Mouse (Mus musculus): ENCODE data around the gene Rimbp2. TPM values are rescaled to one million over a fixed set of nuclear protein-coding genes. Genes with fewer than 3 reads are reported as not detected.
A peak's percentile ranks its signal among the peaks of the same experiment; 100 is the strongest.
"Not testable (repeated sequence)": the region's sequence is repeated elsewhere in the genome, so short reads cannot be mapped to it uniquely, and the experiment has no call there.

Rimbp2 gene
- polyA plus RNA-seq, 1 experiment from 2014 or later = 5.1 TPM

DNA sequence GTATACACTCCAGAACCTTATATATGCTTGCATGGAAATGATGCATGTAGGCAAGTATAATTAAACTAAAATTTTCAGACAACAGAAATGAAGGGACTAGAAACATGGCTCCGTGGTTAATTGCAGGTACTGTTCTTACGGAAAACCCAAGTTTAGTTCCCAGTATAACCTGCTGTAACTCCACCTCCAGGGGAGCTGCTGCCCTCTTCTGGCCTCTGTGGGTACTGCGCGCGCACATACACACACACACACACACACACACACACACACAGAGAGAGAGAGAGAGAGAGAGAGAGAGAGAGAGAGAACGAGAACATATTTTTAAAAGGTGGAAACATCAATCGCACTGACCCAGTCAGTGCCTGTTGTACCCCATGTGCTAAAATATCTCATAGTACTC lies 25.7 kb upstream of the Rimbp2 start:
- no peaks in the 10 kb centered on the region for H3K9me3 ChIP-seq (ENCODE audit: control insufficient read depth, low read length)
- H3K4me1 ChIP-seq (ENCODE audit: control insufficient read depth, insufficient read depth, low read length) = no peaks in the 10 kb centered on the region
- no peak overlapping the region for H3K4me2 ChIP-seq (ENCODE audit: low read length)
- H3K27ac ChIP-seq (replicated peaks; ENCODE audit: low read depth, low read length) = no peak overlapping the region
- DNase-seq (no peak), ATAC-seq (ENCODE audit: low FRiP score, low TSS enrichment) (no peak)
- no peaks in the 10 kb centered on the region for H3K27me3 ChIP-seq (ENCODE audit: control insufficient read depth, insufficient read depth, low read length)
- 98% methylated on average over 7 of the region's 7 CpGs for WGBS
- H3K4me3 ChIP-seq (replicated peaks; ENCODE audit: low read depth, low read length) = no peak overlapping the region
- no peak overlapping the region for H3K9ac ChIP-seq (replicated peaks; ENCODE audit: low read length)
- no peaks in the 10 kb centered on the region for H3K36me3 ChIP-seq (ENCODE audit: control insufficient read depth, insufficient read depth, low read length)

DNA sequence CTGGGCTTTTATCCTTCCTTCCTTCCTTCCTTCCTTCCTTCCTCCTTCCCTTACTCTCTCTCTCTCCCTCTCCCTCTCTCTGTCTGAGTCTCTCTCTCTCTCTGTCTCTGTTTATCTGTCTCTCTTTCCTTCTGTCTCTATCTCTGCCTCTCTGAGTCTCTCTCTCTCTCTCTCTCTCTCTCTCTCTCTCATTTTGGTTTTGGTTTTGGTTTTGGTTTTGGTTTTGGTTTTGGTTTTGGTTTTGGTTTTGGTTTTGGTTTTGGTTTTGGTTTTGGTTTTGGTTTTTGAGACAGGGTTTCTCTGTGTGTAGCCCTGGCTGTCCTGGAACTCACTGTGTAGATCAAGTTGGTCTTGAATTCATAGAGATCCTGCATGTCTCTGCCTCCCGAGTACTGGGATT lies 24.2 kb upstream of the Rimbp2 start:
- H3K27ac ChIP-seq (replicated peaks; ENCODE audit: low read depth, low read length); DNase-seq; H3K4me1 ChIP-seq (ENCODE audit: control insufficient read depth, insufficient read depth, low read length); H3K4me3 ChIP-seq (replicated peaks; ENCODE audit: low read depth, low read length); ATAC-seq (ENCODE audit: low FRiP score, low TSS enrichment); H3K9me3 ChIP-seq (ENCODE audit: control insufficient read depth, low read length); H3K9ac ChIP-seq (replicated peaks; ENCODE audit: low read length); H3K27me3 ChIP-seq (ENCODE audit: control insufficient read depth, insufficient read depth, low read length); H3K4me2 ChIP-seq (ENCODE audit: low read length); H3K36me3 ChIP-seq (ENCODE audit: control insufficient read depth, insufficient read depth, low read length): not testable (repeated sequence)
- 85% methylated on average over 1 of the region's 1 CpGs for WGBS

- no peaks in the 10 kb centered on the region for H3K27me3 ChIP-seq (ENCODE audit: control insufficient read depth, insufficient read depth, low read length)
- no peaks in the 10 kb centered on the region for H3K4me1 ChIP-seq (ENCODE audit: control insufficient read depth, insufficient read depth, low read length)
- WGBS = 11% methylated on average over 4 of the region's 4 CpGs
- H3K9me3 ChIP-seq (ENCODE audit: control insufficient read depth, low read length) = no peaks in the 10 kb centered on the region
- no peak overlapping the region for H3K9ac ChIP-seq (replicated peaks; ENCODE audit: low read length)
- no peak overlapping the region for H3K4me2 ChIP-seq (ENCODE audit: low read length)
- no peak overlapping the region for H3K27ac ChIP-seq (replicated peaks; ENCODE audit: low read depth, low read length)
- ATAC-seq (ENCODE audit: low FRiP score, low TSS enrichment) (no peak), DNase-seq (peak; percentile 62)
- H3K4me3 ChIP-seq (replicated peaks; ENCODE audit: low read depth, low read length) = no peak overlapping the region
- H3K36me3 ChIP-seq (ENCODE audit: control insufficient read depth, insufficient read depth, low read length) = no peaks in the 10 kb centered on the region
Observed at GRCm38 (mm10) chr5:128976266-128976665, 23.0 kb upstream of the Rimbp2 start.

DNA sequence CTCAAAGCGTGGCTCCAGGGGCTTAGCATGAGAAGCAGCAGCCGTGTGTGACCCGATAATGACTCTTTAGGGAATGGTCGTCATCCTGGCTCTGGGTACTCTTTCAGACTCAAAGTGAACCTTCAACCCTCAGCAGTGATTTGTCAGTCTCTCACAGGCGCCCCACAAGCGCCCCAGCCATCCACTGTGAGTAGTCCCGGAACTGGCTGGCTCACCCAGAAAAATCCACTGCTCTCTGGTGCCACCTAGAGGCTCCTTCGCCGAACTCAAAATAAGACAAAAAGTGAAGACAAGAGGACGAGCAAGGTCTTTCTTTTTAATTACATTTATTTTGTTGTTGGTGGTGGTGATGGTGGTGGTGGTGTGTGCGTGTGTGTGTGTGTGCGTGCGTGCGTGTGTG lies 18.0 kb upstream of the Rimbp2 start:
- Histone ChIP-seq H3K36me3 (ENCODE audit: control insufficient read depth, insufficient read depth, low read length) (no peaks in the 10 kb centered on the region), H3K27me3 (ENCODE audit: control insufficient read depth, insufficient read depth, low read length) (no peaks in the 10 kb centered on the region), H3K4me2 (ENCODE audit: low read length) (0 out of 2 replicates have a peak overlapping the region, but pooled peaks have one; percentile 6), H3K27ac (replicated peaks; ENCODE audit: low read depth, low read length) (0 out of 2 replicates have a peak overlapping the region, but pooled peaks have one; percentile 42), H3K4me1 (ENCODE audit: control insufficient read depth, insufficient read depth, low read length) (no peaks in the 10 kb centered on the region), H3K9me3 (ENCODE audit: control insufficient read depth, low read length) (no peaks in the 10 kb centered on the region), H3K9ac (replicated peaks; ENCODE audit: low read length) (no peak overlapping the region), H3K4me3 (replicated peaks; ENCODE audit: low read depth, low read length) (no peak overlapping the region)
- no peak for ATAC-seq (ENCODE audit: low FRiP score, low TSS enrichment)
- 19% methylated on average over 14 of the region's 14 CpGs for WGBS
- peak; percentile 92 for DNase-seq

- 0 out of 2 replicates have a peak overlapping the region, but pooled peaks have one; percentile 42 for H3K27ac ChIP-seq (replicated peaks; ENCODE audit: low read depth, low read length)
- 72% methylated on average over 10 of the region's 10 CpGs for WGBS
- H3K4me2 ChIP-seq (ENCODE audit: low read length) = 0 out of 2 replicates have a peak overlapping the region, but pooled peaks have one; percentile 6
- DNase-seq (no peak), ATAC-seq (ENCODE audit: low FRiP score, low TSS enrichment) (no peak)
- H3K9me3 ChIP-seq (ENCODE audit: control insufficient read depth, low read length) = no peaks in the 10 kb centered on the region
- H3K27me3 ChIP-seq (ENCODE audit: control insufficient read depth, insufficient read depth, low read length) = no peaks in the 10 kb centered on the region
- H3K36me3 ChIP-seq (ENCODE audit: control insufficient read depth, insufficient read depth, low read length) = no peaks in the 10 kb centered on the region
- no peak overlapping the region for H3K9ac ChIP-seq (replicated peaks; ENCODE audit: low read length)
- no peaks in the 10 kb centered on the region for H3K4me1 ChIP-seq (ENCODE audit: control insufficient read depth, insufficient read depth, low read length)
- H3K4me3 ChIP-seq (replicated peaks; ENCODE audit: low read depth, low read length) = no peak overlapping the region
Observed at GRCm38 (mm10) chr5:128970878-128971277, 17.6 kb upstream of the Rimbp2 start.

DNA sequence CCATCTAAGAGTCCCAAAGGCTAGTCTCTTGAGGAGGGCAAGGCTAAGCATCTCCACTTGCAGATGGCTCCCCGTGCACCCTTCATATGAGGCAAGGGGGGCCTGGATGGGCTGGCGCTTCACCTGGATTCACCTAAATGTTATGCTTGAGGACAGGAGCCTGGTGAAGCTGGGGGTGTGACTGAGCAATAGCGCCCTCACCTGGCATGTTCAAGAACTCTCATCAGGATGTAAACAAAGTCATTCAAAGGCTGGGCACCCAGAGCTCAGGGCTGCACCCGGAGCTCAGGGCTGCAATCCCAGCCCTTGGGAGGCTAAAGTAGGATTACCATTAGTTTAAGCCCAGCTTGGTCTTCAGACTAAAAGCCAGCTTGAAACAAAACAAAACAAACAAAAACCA lies 11.1 kb upstream of the Rimbp2 start:
- Histone ChIP-seq H3K9me3 (ENCODE audit: control insufficient read depth, low read length) (no peaks in the 10 kb centered on the region), H3K4me1 (ENCODE audit: control insufficient read depth, insufficient read depth, low read length) (no peaks in the 10 kb centered on the region), H3K27me3 (ENCODE audit: control insufficient read depth, insufficient read depth, low read length) (no peaks in the 10 kb centered on the region), H3K4me3 (replicated peaks; ENCODE audit: low read depth, low read length) (no peak overlapping the region), H3K36me3 (ENCODE audit: control insufficient read depth, insufficient read depth, low read length) (no peaks in the 10 kb centered on the region), H3K9ac (replicated peaks; ENCODE audit: low read length) (no peak overlapping the region), H3K4me2 (ENCODE audit: low read length) (no peak overlapping the region), H3K27ac (replicated peaks; ENCODE audit: low read depth, low read length) (no peak overlapping the region)
- no peak for DNase-seq
- WGBS = 57% methylated on average over 4 of the region's 4 CpGs
- no peak for ATAC-seq (ENCODE audit: low FRiP score, low TSS enrichment)

- no peak for DNase-seq
- no peaks in the 10 kb centered on the region for H3K27me3 ChIP-seq (ENCODE audit: control insufficient read depth, insufficient read depth, low read length)
- H3K4me3 ChIP-seq (replicated peaks; ENCODE audit: low read depth, low read length) = no peak overlapping the region
- no peak overlapping the region for H3K9ac ChIP-seq (replicated peaks; ENCODE audit: low read length)
- H3K27ac ChIP-seq (replicated peaks; ENCODE audit: low read depth, low read length) = no peak overlapping the region
- no peaks in the 10 kb centered on the region for H3K36me3 ChIP-seq (ENCODE audit: control insufficient read depth, insufficient read depth, low read length)
- ATAC-seq (ENCODE audit: low FRiP score, low TSS enrichment) = no peak
- no peaks in the 10 kb centered on the region for H3K4me1 ChIP-seq (ENCODE audit: control insufficient read depth, insufficient read depth, low read length)
- WGBS = 73% methylated on average over 3 of the region's 3 CpGs
- H3K9me3 ChIP-seq (ENCODE audit: control insufficient read depth, low read length) = peaks cover 3% of the 10 kb centered on the region; the same call in 1 of the 2 replicates
- H3K4me2 ChIP-seq (ENCODE audit: low read length) = no peak overlapping the region
Observed at GRCm38 (mm10) chr5:128958916-128959315, 5.6 kb upstream of the Rimbp2 start.

- H3K9me3 ChIP-seq (ENCODE audit: control insufficient read depth, low read length); H3K27ac ChIP-seq (replicated peaks; ENCODE audit: low read depth, low read length); H3K27me3 ChIP-seq (ENCODE audit: control insufficient read depth, insufficient read depth, low read length); H3K4me2 ChIP-seq (ENCODE audit: low read length); H3K4me3 ChIP-seq (replicated peaks; ENCODE audit: low read depth, low read length); H3K9ac ChIP-seq (replicated peaks; ENCODE audit: low read length); ATAC-seq (ENCODE audit: low FRiP score, low TSS enrichment); H3K4me1 ChIP-seq (ENCODE audit: control insufficient read depth, insufficient read depth, low read length); H3K36me3 ChIP-seq (ENCODE audit: control insufficient read depth, insufficient read depth, low read length): not testable (repeated sequence)
- peak; percentile 33 for DNase-seq
- WGBS = 90% methylated on average over 5 of the region's 5 CpGs
Observed at GRCm38 (mm10) chr5:128954371-128954770, 1.1 kb upstream of the Rimbp2 start.

DNA sequence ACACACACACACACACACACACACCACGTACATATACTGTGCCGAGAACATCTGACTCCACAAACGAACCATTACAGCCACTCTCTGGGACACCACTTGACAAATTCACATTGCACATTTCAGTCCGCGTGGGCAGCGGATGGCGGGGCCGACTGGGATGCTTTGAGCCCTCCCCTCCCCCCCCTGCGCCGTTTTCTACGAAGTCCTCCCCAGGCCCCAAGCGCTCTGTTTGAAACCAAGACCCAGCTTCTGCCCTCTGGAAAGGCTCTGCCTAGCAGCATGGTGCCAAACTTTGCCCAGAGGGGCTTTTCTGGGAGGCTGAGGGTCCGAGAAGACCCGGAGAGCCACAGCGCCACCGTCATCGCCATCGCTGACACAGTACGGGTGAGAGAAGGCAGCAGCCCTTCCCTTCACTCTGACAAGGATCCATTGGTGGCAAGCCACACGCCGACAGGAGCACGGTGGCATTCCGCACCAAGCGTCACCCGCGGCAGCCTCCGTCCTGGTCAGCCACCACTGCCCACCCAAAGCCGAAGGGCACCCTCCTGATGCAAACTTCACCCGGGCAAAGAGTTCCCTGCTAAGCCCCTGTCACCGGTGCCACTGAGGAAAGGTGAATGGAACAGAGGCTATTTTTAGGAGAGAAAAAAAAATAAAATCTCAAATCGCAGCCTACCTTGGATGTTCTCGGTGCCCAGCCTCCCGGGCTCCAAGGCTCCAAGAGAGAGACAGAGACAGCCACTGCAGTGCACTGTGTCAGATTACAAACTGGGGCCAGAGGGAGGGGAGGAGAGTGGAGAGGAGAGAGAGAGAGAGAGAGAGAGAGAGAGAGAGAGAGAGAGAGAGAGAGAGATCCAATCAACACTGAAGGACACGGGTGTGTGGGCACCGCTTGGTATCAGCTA lies 743 bp downstream of the Rimbp2 start:
- H3K9ac ChIP-seq (replicated peaks; ENCODE audit: low read length) = peak overlapping the region; percentile 79
- H3K4me2 ChIP-seq (ENCODE audit: low read length) = peak overlapping the region; percentile 80
- DNase-seq (peak; percentile 74), ATAC-seq (ENCODE audit: low FRiP score, low TSS enrichment) (peak; percentile 59)
- H3K27ac ChIP-seq (replicated peaks; ENCODE audit: low read depth, low read length) = peak overlapping the region; percentile 89
- H3K4me1 ChIP-seq (ENCODE audit: control insufficient read depth, insufficient read depth, low read length) = peaks cover 4% of the 10 kb centered on the region; the same call in 1 of the 2 replicates
- no peaks in the 10 kb centered on the region for H3K36me3 ChIP-seq (ENCODE audit: control insufficient read depth, insufficient read depth, low read length)
- H3K9me3 ChIP-seq (ENCODE audit: control insufficient read depth, low read length) = peaks cover 3% of the 10 kb centered on the region; the same call in 1 of the 2 replicates
- H3K4me3 ChIP-seq (replicated peaks; ENCODE audit: low read depth, low read length) = peak overlapping the region; percentile 59
- WGBS = under 1% methylated on average over 35 of the region's 35 CpGs
- no peaks in the 10 kb centered on the region for H3K27me3 ChIP-seq (ENCODE audit: control insufficient read depth, insufficient read depth, low read length)

Measured in midbrain, embryonic 14.5 days (tissue).